Mouse (Mus musculus) Patski (cell line): Measurements from ENCODE around the gene Kcnb1. TPM values are rescaled to one million over a fixed set of nuclear protein-coding genes. Genes with fewer than 3 reads are reported as not detected.
A peak's percentile ranks its signal among the peaks of the same experiment; 100 is the strongest.

Source experiments
- ATAC-seq: fragments of 100-300 bp; one replicate; pipeline ENCODE4 v1.8.0; 2021
- CTCF ChIA-PET: fragments of 350-600 bp; sonication (Branson Sonifier 250); formaldehyde crosslinking; loops from one replicate; lab custom pipeline; 2022; ENCODE audit warnings: inconsistent platforms; lab: Charles Lee
- POLR2A ChIA-PET: fragments of 350-600 bp; sonication (Branson Sonifier 250); formaldehyde crosslinking; loops from one replicate; lab custom pipeline; 2022; ENCODE audit warnings: antibody characterized with exemption, inconsistent platforms; lab: Charles Lee
- DNase-seq: peaks from one replicate; pipeline ENCODE4 v3.0.0-alpha.2; 2011; ENCODE audit warnings: low read depth, low spot score
- H3K27me3 ChIP-seq: fragments of 371-371 bp; one replicate; pipeline ENCODE4 v1.5.1; 2021
- CTCF ChIP-seq: fragments of 100-300 bp; IDR thresholded peaks from one replicate; pipeline ENCODE4 v1.5.1; 2021
- in situ Hi-C: fragments of 300-500 bp; cut with MboI; formaldehyde crosslinking; loops from 3 replicates; pipeline ENCODE4 v1.11.1; 2018; ENCODE audit warnings: low pct_unique_long_range_greater_than_20kb, mixed read lengths
- polyA plus RNA-seq: library from polyadenylated mRNA; unstranded; gene quantifications from one replicate; pipeline ENCODE4 v1.2.3, GENCODE M21; 2021

The Kcnb1 gene
- polyA plus RNA-seq, 1 experiment from 2014 or later, result 1.5 TPM

GRCm38 (mm10) chr2:167071641-167072601, 118.0 kb downstream of the Kcnb1 start:
- no peaks in the 10 kb centered on the region for H3K27me3 ChIP-seq
- peak; percentile 100 for TF ChIP-seq CTCF
- POLR2A ChIA-PET, result no interaction called here
- CTCF ChIA-PET, result interaction anchor here (0.6 to 5.6 kb wide), 39 partner anchors 8 to 275 kb away, joined by 3 to 60 read pairs (median 3); partner anchors contain the start of gene Kcnb1
- in situ Hi-C loops, result loop anchor here (5.0 kb wide), 3 partner anchors 40 to 205 kb away; no protein-coding TSS in a partner anchor
- peak; percentile 89 for DNase-seq
- peak; percentile 92 for ATAC-seq

- POLR2A ChIA-PET, result no interaction called here
- ATAC-seq (no peak), DNase-seq (no peak)
- in situ Hi-C loops, result loop anchor here (5.0 kb wide), 3 partner anchors 41 to 206 kb away; no protein-coding TSS in a partner anchor
- TF ChIP-seq CTCF, result no peak
- CTCF ChIA-PET, result interaction anchor here (0.6 to 5.6 kb wide), 24 partner anchors 9 to 229 kb away, joined by 3 to 60 read pairs (median 5); partner anchors contain the start of gene Kcnb1
- H3K27me3 ChIP-seq, result no peaks in the 10 kb centered on the region
Measured at GRCm38 (mm10) chr2:167071266-167071640, 118.7 kb downstream of the Kcnb1 start.

GRCm38 (mm10) chr2:167070341-167070740, 119.6 kb downstream of the Kcnb1 start:
- no peaks in the 10 kb centered on the region for H3K27me3 ChIP-seq
- ATAC-seq (no peak), DNase-seq (no peak)
- CTCF ChIA-PET, result interaction anchor here (1.3 to 5.6 kb wide), 3 partner anchors 25 to 151 kb away, joined by 4 to 60 read pairs (median 6); no protein-coding TSS in a partner anchor
- no peak for TF ChIP-seq CTCF
- in situ Hi-C loops, result loop anchor here (5.0 kb wide), 3 partner anchors 42 to 207 kb away; no protein-coding TSS in a partner anchor
- POLR2A ChIA-PET, result no interaction called here

- no peaks in the 10 kb centered on the region for H3K27me3 ChIP-seq
- TF ChIP-seq CTCF, result no peak
- POLR2A ChIA-PET, result interaction anchor here (0.9 kb wide), 1 partner anchor 12 kb away, joined by 3 read pairs; no protein-coding TSS in a partner anchor
- CTCF ChIA-PET, result no interaction called here
- DNase-seq (no peak), ATAC-seq (no peak)
- in situ Hi-C loops, result loop anchor here (5.0 kb wide), 1 partner anchor 355 kb away; the partner anchor contains the start of gene Slc9a8
Measured at GRCm38 (mm10) chr2:167067575-167067974, 122.4 kb downstream of the Kcnb1 start.

GRCm38 (mm10) chr2:167066528-167067516, 123.1 kb downstream of the Kcnb1 start:
- DNase-seq (no peak), ATAC-seq (no peak)
- no peaks in the 10 kb centered on the region for H3K27me3 ChIP-seq
- TF ChIP-seq CTCF, result no peak
- CTCF ChIA-PET, result no interaction called here
- POLR2A ChIA-PET, result interaction anchor here (0.9 kb wide), 1 partner anchor 12 kb away, joined by 3 read pairs; no protein-coding TSS in a partner anchor
- in situ Hi-C loops, result loop anchor here (5.0 kb wide), 1 partner anchor 355 kb away; the partner anchor contains the start of gene Slc9a8

- TF ChIP-seq CTCF, result no peak
- CTCF ChIA-PET, result no interaction called here
- DNase-seq (no peak), ATAC-seq (no peak)
- in situ Hi-C loops, result loop anchor here (5.0 kb wide), 1 partner anchor 356 kb away; the partner anchor contains the start of gene Slc9a8
- H3K27me3 ChIP-seq, result no peaks in the 10 kb centered on the region
- POLR2A ChIA-PET, result no interaction called here
Measured at GRCm38 (mm10) chr2:167066031-167066430, 123.9 kb downstream of the Kcnb1 start.

- DNase-seq, result no peak
- in situ Hi-C loops, result loop anchor here (5.0 kb wide), 1 partner anchor 358 kb away; the partner anchor contains the start of gene Slc9a8
- TF ChIP-seq CTCF, result no peak
- H3K27me3 ChIP-seq, result no peaks in the 10 kb centered on the region
- ChIA-PET CTCF (no interaction called here), POLR2A (no interaction called here)
- ATAC-seq, result no peak
Measured at GRCm38 (mm10) chr2:167064601-167065295, 125.2 kb downstream of the Kcnb1 start.

GRCm38 (mm10) chr2:167063906-167064496, 126.0 kb downstream of the Kcnb1 start:
- TF ChIP-seq CTCF, result no peak
- in situ Hi-C loops, result no loop called here
- CTCF ChIA-PET, result no interaction called here
- DNase-seq, result no peak
- ATAC-seq, result no peak
- POLR2A ChIA-PET, result no interaction called here
- H3K27me3 ChIP-seq, result no peaks in the 10 kb centered on the region
